Mouse (Mus musculus) liver, adult 2 months (tissue): ENCODE data around the gene Gm20388.
A peak's percentile ranks its signal among the peaks of the same experiment; 100 is the strongest.

ENCODE experiments used
- CTCF ChIP-seq: fragments of 200-500 bp; IDR thresholded peaks from 2 replicates; pipeline ENCODE4 v1.5.1; 2011; ENCODE audit warnings: low read depth, low read length, control low read depth
- POLR2A ChIP-seq: fragments of 200-500 bp; IDR thresholded peaks from 2 replicates; pipeline ENCODE4 v1.6.1; 2011; ENCODE audit warnings: low read length, control low read depth; ENCODE audit not compliant: insufficient read depth; ENCODE audit errors: extremely low read depth

DNA sequence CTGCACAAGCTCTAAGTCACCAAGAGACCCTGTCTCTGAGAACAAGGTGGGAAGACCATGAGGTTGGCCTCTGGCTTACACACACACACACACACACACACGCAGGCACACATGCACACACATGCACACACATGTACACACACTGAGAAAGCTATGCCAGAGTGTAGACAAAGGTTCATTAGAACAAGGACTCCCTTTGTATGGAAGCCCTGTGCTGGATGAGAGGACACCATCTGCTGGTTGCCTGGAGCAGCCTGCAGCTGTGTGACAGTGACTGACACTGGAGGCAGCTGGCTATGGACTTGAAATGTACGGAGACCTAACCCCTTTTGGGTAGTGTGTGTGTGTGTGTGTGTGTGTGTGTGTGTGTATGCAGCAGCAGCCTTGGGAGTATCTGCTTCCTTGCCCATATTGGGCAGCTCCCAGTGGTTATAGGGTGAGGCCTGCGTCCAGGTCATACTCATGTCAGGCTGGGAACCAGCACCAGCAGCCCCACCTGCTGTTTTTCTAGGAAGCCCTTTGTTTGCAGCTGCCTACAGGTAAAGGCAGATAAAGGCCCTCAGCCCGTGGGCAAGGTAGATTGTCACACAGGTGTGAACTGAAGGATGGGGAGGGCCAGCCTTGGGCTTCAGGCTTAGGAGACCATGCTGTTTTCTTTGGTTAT lies 4376.0 kb downstream of the Gm20388 start:
- peak; percentile 63 for TF ChIP-seq CTCF
- no peak for TF ChIP-seq POLR2A
